Mouse (Mus musculus) ES-E14 (cell line): ENCODE measurements at regions not wholly inside any gene's neighbourhood (a gene's known extent, or its start where the extent isn't known, plus 50 kb on each side); places are given as distances from the start of the nearest gene placed in this dataset.

ENCODE experiments used
- HCFC1 ChIP-seq: IDR thresholded peaks from 2 replicates; pipeline ENCODE4 v1.6.1; 2012; ENCODE audit warnings: low read length, inconsistent platforms, borderline replicate concordance; ENCODE audit not compliant: insufficient read depth
- MAFK ChIP-seq: IDR thresholded peaks from 2 replicates; pipeline ENCODE4 v1.6.1; 2014; ENCODE audit warnings: mild to moderate bottlenecking, low read depth, low read length, inconsistent platforms; ENCODE audit not compliant: insufficient read depth

DNA sequence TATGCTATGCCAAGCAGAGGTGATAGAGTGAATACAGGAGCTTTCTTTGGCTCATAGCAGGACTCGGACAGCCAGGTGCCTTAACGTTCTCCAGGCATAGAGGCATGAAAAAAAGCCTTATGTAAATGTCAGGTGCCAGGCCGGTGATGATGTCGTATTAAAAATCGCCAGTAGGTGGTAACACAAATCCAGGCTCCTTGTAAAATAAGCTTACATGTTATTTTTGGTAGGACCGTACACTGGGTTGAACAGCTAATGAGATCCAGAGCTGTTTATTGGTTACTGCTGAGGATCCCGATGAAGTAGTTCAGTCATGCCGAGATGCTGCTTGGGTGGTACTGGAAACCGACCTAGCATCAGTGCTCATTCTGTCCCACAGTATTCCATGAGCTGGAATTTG is 133.1 kb upstream of the Tars start:
- TF ChIP-seq HCFC1 (no peak), MAFK (no peak)
